Mouse (Mus musculus) megakaryocyte-erythroid progenitor cell, adult 5 weeks (primary cell): ENCODE data around the gene Cldn34a. TPM values are rescaled to one million over a fixed set of nuclear protein-coding genes. Genes with fewer than 3 reads are reported as not detected.

Experiments
- polyA plus RNA-seq: library from polyadenylated mRNA; stranded (reverse); fragments of >175 nt; gene quantifications from 2 replicates; pipeline ENCODE4 v1.2.3, GENCODE M21; 2012

The Cldn34a gene
- not detected in 2 replicates for polyA plus RNA-seq

DNA sequence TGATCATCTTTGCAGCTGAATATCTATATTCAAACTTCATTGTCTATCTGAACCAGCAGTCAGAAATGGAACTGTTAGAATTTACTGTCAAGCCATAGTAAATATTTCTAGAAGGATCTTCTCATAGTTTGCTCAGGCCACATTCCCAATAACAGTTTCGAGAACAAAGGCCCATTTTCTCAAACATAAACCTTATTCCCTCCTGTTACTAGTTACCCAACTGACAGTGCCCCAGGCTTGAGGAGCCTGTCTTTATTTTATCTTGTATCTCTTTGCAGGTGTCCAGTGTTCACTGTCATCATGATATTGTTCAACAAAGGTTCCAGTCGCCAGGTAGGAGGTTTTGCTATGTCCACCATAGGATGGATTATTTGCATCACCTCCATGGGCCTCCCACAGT, at the start of gene Cldn34a:
Cldn34a (plus strand) TSS at position 301 of the 400 bp plus-strand sequence.

Other genes with a start within 250 kb of the Cldn34a start
- 0.11 and 0.12 TPM in 2 replicates for gene Kantr, start 235.8 kb upstream of the Cldn34a start, polyA plus RNA-seq
- gene Tspyl2, start 220.9 kb upstream of the Cldn34a start, polyA plus RNA-seq: 20.6 and 30.9 TPM in 2 replicates
- not detected in 2 replicates for gene Gpr173, start 194.6 kb upstream of the Cldn34a start, polyA plus RNA-seq
- gene Shroom2, start 206.1 kb downstream of the Cldn34a start, polyA plus RNA-seq: 0.32 and 0.52 TPM in 2 replicates
- gene Gpr143, start 218.6 kb downstream of the Cldn34a start, polyA plus RNA-seq: not detected in 2 replicates